Mouse (Mus musculus) heart, postnatal 0 days (tissue): ENCODE measurements around the gene Fuca1. TPM values are rescaled to one million over a fixed set of nuclear protein-coding genes. Genes with fewer than 3 reads are reported as not detected.

Experiments used
- ATAC-seq: fragments of 200-750 bp; cut with Nextera tagmentation; 2 replicates; pipeline ENCODE4 v1.8.0; 2017; ENCODE audit warnings: low read depth, moderate number of reproducible peaks, moderate library complexity; ENCODE audit not compliant: insufficient read depth
- DNase-seq: peaks from one replicate; pipeline ENCODE4 v3.0.0-alpha.2; 2016; ENCODE audit warnings: low spot score
- H3K27ac ChIP-seq: fragments of 300-500 bp; sonication (generic); 2 replicates; pipeline ENCODE4 v1.5.1; 2014; ENCODE audit warnings: low read depth, mild to moderate bottlenecking
- H3K27me3 ChIP-seq: fragments of 300-500 bp; sonication (generic); 2 replicates; pipeline ENCODE4 v1.6.1; 2014; ENCODE audit warnings: low read length, mixed read lengths; ENCODE audit not compliant: control insufficient read depth, insufficient read depth
- H3K36me3 ChIP-seq: fragments of 300-500 bp; sonication (generic); replicated peaks from 2 replicates; pipeline ENCODE4 v1.6.1; 2014; ENCODE audit warnings: low read length, mixed read lengths; ENCODE audit not compliant: control insufficient read depth, insufficient read depth
- H3K4me1 ChIP-seq: fragments of 300-500 bp; sonication (generic); 2 replicates; pipeline ENCODE4 v1.6.1; 2014; ENCODE audit warnings: antibody characterized with exemption; ENCODE audit not compliant: control insufficient read depth, insufficient read depth
- H3K4me2 ChIP-seq: fragments of 300-500 bp; sonication (generic); 2 replicates; pipeline ENCODE4 v1.6.1; 2014; ENCODE audit warnings: low read depth, mild to moderate bottlenecking, low read length, moderate library complexity
- H3K4me3 ChIP-seq: fragments of 300-500 bp; sonication (generic); 2 replicates; pipeline ENCODE4 v1.5.1; 2014; ENCODE audit warnings: low read depth, low read length
- H3K9ac ChIP-seq: fragments of 300-500 bp; sonication (generic); replicated peaks from 2 replicates; pipeline ENCODE4 v1.6.1; 2014; ENCODE audit warnings: low read depth, low read length, mixed read lengths
- H3K9me3 ChIP-seq: fragments of 300-500 bp; sonication (generic); replicated peaks from 2 replicates; pipeline ENCODE4 v1.6.1; 2016; ENCODE audit warnings: low read length; ENCODE audit not compliant: control insufficient read depth
- CTCF ChIP-seq: IDR thresholded peaks from 2 replicates; pipeline ENCODE4 v1.5.1; 2016; ENCODE audit warnings: antibody characterized with exemption, control low read depth, low read depth
- EP300 ChIP-seq: IDR thresholded peaks from 2 replicates; pipeline ENCODE4 v1.6.1; 2016; ENCODE audit warnings: antibody characterized with exemption, low read depth
- WGBS: fragments of 180-500 bp; shearing (Covaris S2); extraction: QIAGEN DNeasy Blood & Tissue Kit; methylation state at CpG from one replicate; pipeline ENCODE4 v1.1.7; 2014; 5-methylcytosine and 5-hydroxymethylcytosine counted together
- polyA plus RNA-seq: library from polyadenylated mRNA; unstranded; fragments of >200 nt; fragmentation: Nextera tagmentation; extraction: Ambion mirVana; gene quantifications from 2 replicates; pipeline ENCODE4 v1.2.1, GENCODE M21; 2015
- total RNA-seq: library from RNA; depleted of rRNA; stranded (reverse); fragments of >200 nt; gene quantifications from 2 replicates; pipeline ENCODE4 v1.2.3, GENCODE M21; 2014; ENCODE audit warnings: low replicate concordance

Fuca1 gene
- total and polyA plus RNA-seq, 2 experiments from 2014 or later, result 30.3 to 48.4 TPM

GRCm38 (mm10) chr4:135884531-135884930 lies 36.0 kb upstream of the Fuca1 start:
- no peak overlapping the region for H3K4me2 ChIP-seq
- H3K36me3 ChIP-seq, result no peaks in the 10 kb centered on the region
- no peak for TF ChIP-seq EP300
- WGBS, result 84% methylated on average over 6 of the region's 6 CpGs
- no peak overlapping the region for H3K27ac ChIP-seq
- peaks cover 7% of the 10 kb centered on the region for H3K4me1 ChIP-seq
- ATAC-seq (no peak), DNase-seq (no peak)
- no peak overlapping the region for H3K4me3 ChIP-seq
- no peaks in the 10 kb centered on the region for H3K27me3 ChIP-seq
- H3K9me3 ChIP-seq, result no peaks in the 10 kb centered on the region
- H3K9ac ChIP-seq, result no peak overlapping the region

- no peak overlapping the region for H3K4me3 ChIP-seq
- 83% methylated on average over 12 of the region's 12 CpGs for WGBS
- H3K9me3 ChIP-seq, result no peaks in the 10 kb centered on the region
- DNase-seq (no peak), ATAC-seq (no peak)
- TF ChIP-seq CTCF (no peak), EP300 (no peak)
- H3K36me3 ChIP-seq, result no peaks in the 10 kb centered on the region
- H3K9ac ChIP-seq, result no peak overlapping the region
- H3K4me1 ChIP-seq, result peaks cover 7% of the 10 kb centered on the region
- no peaks in the 10 kb centered on the region for H3K27me3 ChIP-seq
- H3K4me2 ChIP-seq, result no peak overlapping the region
- no peak overlapping the region for H3K27ac ChIP-seq
These were observed 34.9 kb upstream of the Fuca1 start for GRCm38 (mm10) chr4:135885676-135886075.

DNA sequence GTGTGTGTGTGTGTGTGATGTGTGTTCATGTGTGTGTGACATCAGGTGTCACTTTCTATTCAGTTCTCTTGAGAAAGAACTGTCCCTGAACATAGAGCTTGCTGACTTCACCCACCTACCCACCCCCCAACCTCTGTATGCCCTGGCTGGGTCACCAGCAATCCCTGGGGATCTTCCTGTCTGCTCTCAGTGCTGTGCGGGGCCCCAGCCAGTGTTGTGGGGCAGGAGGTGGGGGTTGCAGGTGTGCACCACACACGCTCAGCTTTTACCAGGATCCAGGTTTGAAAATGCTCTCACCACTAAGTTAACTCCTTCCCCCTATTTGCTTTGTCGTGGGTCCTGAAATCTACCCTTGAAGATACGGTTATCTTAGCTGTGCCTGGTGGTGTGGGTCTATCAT lies 34.4 kb upstream of the Fuca1 start:
- no peak overlapping the region for H3K9ac ChIP-seq
- ATAC-seq (no peak), DNase-seq (no peak)
- WGBS, result 71% methylated on average over 4 of the region's 4 CpGs
- H3K9me3 ChIP-seq, result no peaks in the 10 kb centered on the region
- H3K27ac ChIP-seq, result no peak overlapping the region
- TF ChIP-seq EP300, result no peak
- no peak for TF ChIP-seq CTCF
- H3K4me3 ChIP-seq, result no peak overlapping the region
- no peaks in the 10 kb centered on the region for H3K27me3 ChIP-seq
- H3K4me1 ChIP-seq, result peaks cover 7% of the 10 kb centered on the region
- H3K4me2 ChIP-seq, result no peak overlapping the region
- H3K36me3 ChIP-seq, result no peaks in the 10 kb centered on the region

DNA sequence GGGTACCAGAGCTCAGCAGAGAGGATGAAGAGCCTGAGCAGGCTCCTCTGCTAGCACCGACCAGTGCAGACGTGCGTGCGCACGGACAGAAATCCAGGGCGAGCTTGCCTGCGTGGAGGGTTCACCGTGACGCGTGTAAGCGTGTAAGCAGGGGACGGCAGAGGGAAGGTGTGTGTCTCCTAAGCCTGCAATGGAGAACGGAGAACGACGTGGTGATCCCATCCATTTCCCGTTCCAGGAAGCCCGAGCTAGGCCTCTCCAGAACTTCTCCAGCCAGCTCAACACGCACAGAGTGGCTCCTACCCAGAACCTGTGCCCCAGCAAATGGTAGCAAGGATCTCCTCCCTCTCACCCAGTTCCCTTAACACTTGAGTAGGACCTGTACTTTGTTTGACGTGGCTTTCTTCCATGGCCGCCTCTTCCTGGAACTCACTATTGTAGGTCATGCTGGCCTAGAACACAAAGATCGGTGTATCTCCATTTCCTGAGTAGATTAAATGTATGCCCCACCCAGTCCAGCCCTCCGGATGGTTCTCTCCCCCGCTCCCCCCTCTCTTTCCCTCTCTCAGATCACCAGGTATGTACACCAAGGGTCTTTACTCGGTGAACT lies 32.0 kb upstream of the Fuca1 start:
- DNase-seq, result no peak
- no peak for ATAC-seq
- H3K4me2 ChIP-seq, result no peak overlapping the region
- no peaks in the 10 kb centered on the region for H3K27me3 ChIP-seq
- no peak overlapping the region for H3K27ac ChIP-seq
- H3K36me3 ChIP-seq, result no peaks in the 10 kb centered on the region
- WGBS, result 79% methylated on average over 24 of the region's 24 CpGs
- no peaks in the 10 kb centered on the region for H3K9me3 ChIP-seq
- TF ChIP-seq CTCF (no peak), EP300 (no peak)
- H3K4me3 ChIP-seq, result no peak overlapping the region
- peaks cover 1% of the 10 kb centered on the region; the same call in 1 of the 2 replicates for H3K4me1 ChIP-seq
- no peak overlapping the region for H3K9ac ChIP-seq

DNA sequence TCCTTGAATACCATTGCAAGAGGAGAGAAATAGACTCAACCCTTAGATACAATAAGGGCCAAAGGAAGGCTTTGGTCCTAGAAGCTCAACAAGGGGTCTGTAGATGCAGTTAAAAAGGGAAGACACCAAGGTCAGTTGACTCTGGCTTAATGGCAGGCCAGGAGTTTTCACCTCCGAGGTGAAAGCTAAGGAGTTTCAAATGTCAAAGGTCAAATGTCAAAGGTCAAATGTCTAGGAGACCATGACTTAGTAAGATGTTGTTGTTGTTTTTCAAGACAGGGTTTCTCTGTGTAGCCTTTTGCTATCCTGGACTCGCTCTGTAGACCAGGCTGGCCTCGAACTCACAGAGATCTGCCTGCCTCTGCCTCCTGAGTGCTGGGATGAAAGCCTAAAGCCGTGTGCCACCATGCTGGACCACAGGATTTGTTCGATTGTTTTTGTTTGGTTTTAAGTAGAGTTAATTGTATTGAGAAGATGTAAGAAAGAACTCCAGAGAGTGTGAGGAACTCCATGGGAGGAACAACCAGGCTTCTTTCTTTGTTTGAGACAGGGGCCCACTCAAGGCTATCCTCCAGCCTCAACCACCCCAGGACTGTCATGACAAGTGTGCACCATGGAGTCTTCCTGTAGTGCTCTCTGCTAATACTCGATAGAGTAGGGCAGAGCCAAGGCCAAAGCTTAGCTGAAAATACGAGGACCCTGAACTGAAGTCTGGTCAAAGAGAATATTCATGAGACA lies 31.2 kb upstream of the Fuca1 start:
- Histone ChIP-seq H3K27ac (no peak overlapping the region), H3K27me3 (no peaks in the 10 kb centered on the region), H3K4me1 (no peaks in the 10 kb centered on the region), H3K4me2 (no peak overlapping the region), H3K9ac (no peak overlapping the region), H3K9me3 (no peaks in the 10 kb centered on the region), H3K4me3 (no peak overlapping the region), H3K36me3 (no peaks in the 10 kb centered on the region)
- ATAC-seq (no peak), DNase-seq (no peak)
- 74% methylated on average over 7 of the region's 7 CpGs for WGBS
- TF ChIP-seq CTCF (no peak), EP300 (no peak)

- H3K9ac ChIP-seq, result no peak overlapping the region
- no peaks in the 10 kb centered on the region for H3K4me1 ChIP-seq
- TF ChIP-seq CTCF (peak; percentile 96), EP300 (no peak)
- ATAC-seq (peak; percentile 90), DNase-seq (peak; percentile 87)
- no peak overlapping the region for H3K4me3 ChIP-seq
- no peak overlapping the region for H3K4me2 ChIP-seq
- 3% methylated on average over 4 of the region's 4 CpGs for WGBS
- no peaks in the 10 kb centered on the region for H3K9me3 ChIP-seq
- H3K36me3 ChIP-seq, result no peaks in the 10 kb centered on the region
- no peak overlapping the region for H3K27ac ChIP-seq
- H3K27me3 ChIP-seq, result no peaks in the 10 kb centered on the region
These were observed 30.7 kb upstream of the Fuca1 start for GRCm38 (mm10) chr4:135889884-135890283.
